ENCODE assay signal across 9 mouse cellular contexts in genomic region chr14:25610396-25611158, GRCm38 (mm10).
A peak's percentile ranks its signal among the peaks of the same experiment; 100 is the strongest.
DNase-seq lines count a peak whose midpoint lies in the region; ATAC-seq and TF ChIP-seq lines count a peak whose summit lies in the region.
"Had no signal": no experiment of that assay in that cellular context is flagged by ENCODE, and none has a peak within 500 bp of the region (broad histone marks: within the 10 kb centered on the region; RNA-seq: fewer than 3 reads in every experiment).

No protein-coding gene starts in this region.

- 0 out of 2 replicates have a peak overlapping the region, but pooled peaks have one; percentile 25 for H3K27ac ChIP-seq in liver, embryonic 11.5 days (ENCODE audit: low read depth, low read length)
- H3K27ac ChIP-seq in liver, embryonic 12.5 days: no peak overlapping the region
- 0 out of 2 replicates have a peak overlapping the region, but pooled peaks have one; percentile 29 for H3K27ac ChIP-seq in forebrain, postnatal 0 days (ENCODE audit: low read depth, low read length)
- H3K27ac ChIP-seq in kidney, embryonic 15.5 days: peak overlapping the region; percentile 66
- peak overlapping the region; percentile 79 for H3K27ac ChIP-seq in neural tube, embryonic 13.5 days (replicated peaks)
- H3K27ac ChIP-seq: liver, embryonic 13.5 days had no signal

- peak overlapping the region; percentile 34; the same call in 1 of the 2 replicates for H3K4me2 ChIP-seq in liver, embryonic 11.5 days
- H3K4me2 ChIP-seq in liver, embryonic 12.5 days: no peak overlapping the region
- H3K4me2 ChIP-seq in forebrain, postnatal 0 days (ENCODE audit: low read depth): peak overlapping the region; percentile 99
- peak overlapping the region; percentile 39 for H3K4me2 ChIP-seq in kidney, embryonic 15.5 days
- peak overlapping the region; percentile 99 for H3K4me2 ChIP-seq in neural tube, embryonic 13.5 days
- H3K4me2 ChIP-seq: liver, embryonic 13.5 days had no signal

- no peak overlapping the region for H3K4me3 ChIP-seq in liver, embryonic 11.5 days (ENCODE audit: low read depth, low read length)
- no peak overlapping the region for H3K4me3 ChIP-seq in liver, embryonic 12.5 days
- peak overlapping the region; percentile 27 for H3K4me3 ChIP-seq in forebrain, postnatal 0 days (ENCODE audit: low read depth, low read length)
- no peak overlapping the region for H3K4me3 ChIP-seq in kidney, embryonic 15.5 days (replicated peaks)
- peak overlapping the region; percentile 82 for H3K4me3 ChIP-seq in neural tube, embryonic 13.5 days
- H3K4me3 ChIP-seq: liver, embryonic 13.5 days had no signal

- H3K36me3 ChIP-seq in liver, embryonic 11.5 days (ENCODE audit: control insufficient read depth, insufficient read depth, low read length): no peaks in the 10 kb centered on the region
- 0 out of 2 replicates have a peak, but pooled peaks cover 7% of the 10 kb centered on the region for H3K36me3 ChIP-seq in liver, embryonic 12.5 days
- no peaks in the 10 kb centered on the region for H3K36me3 ChIP-seq in forebrain, postnatal 0 days (ENCODE audit: insufficient read depth)
- H3K36me3 ChIP-seq in kidney, embryonic 15.5 days: peaks cover 2% of the 10 kb centered on the region; the same call in 1 of the 2 replicates
- H3K36me3 ChIP-seq in neural tube, embryonic 13.5 days: peaks cover 7% of the 10 kb centered on the region; the same call in 1 of the 2 replicates
- H3K36me3 ChIP-seq: liver, embryonic 13.5 days had no signal

- no peaks in the 10 kb centered on the region for H3K27me3 ChIP-seq in liver, embryonic 11.5 days (replicated peaks; ENCODE audit: control insufficient read depth, insufficient read depth, low read length)
- H3K27me3 ChIP-seq in liver, embryonic 12.5 days (replicated peaks): peaks cover 35% of the 10 kb centered on the region
- H3K27me3 ChIP-seq in forebrain, postnatal 0 days (ENCODE audit: insufficient read depth, low read length): no peaks in the 10 kb centered on the region
- H3K27me3 ChIP-seq in kidney, embryonic 15.5 days: no peaks in the 10 kb centered on the region
- H3K27me3 ChIP-seq in neural tube, embryonic 13.5 days: no peaks in the 10 kb centered on the region

- H3K9ac ChIP-seq in liver, embryonic 11.5 days (ENCODE audit: low read depth, low read length): no peak overlapping the region
- H3K9ac ChIP-seq in liver, embryonic 12.5 days: no peak overlapping the region
- peak overlapping the region; percentile 45 for H3K9ac ChIP-seq in forebrain, postnatal 0 days
- H3K9ac ChIP-seq in kidney, embryonic 15.5 days: peak overlapping the region; percentile 27; the same call in 1 of the 2 replicates
- peak overlapping the region; percentile 71 for H3K9ac ChIP-seq in neural tube, embryonic 13.5 days
- H3K9ac ChIP-seq: liver, embryonic 13.5 days had no signal

- no peaks in the 10 kb centered on the region for H3K9me3 ChIP-seq in liver, embryonic 11.5 days (ENCODE audit: control insufficient read depth, low read length)
- H3K9me3 ChIP-seq in liver, embryonic 12.5 days (replicated peaks): no peaks in the 10 kb centered on the region
- H3K9me3 ChIP-seq in forebrain, postnatal 0 days (ENCODE audit: low read length): no peaks in the 10 kb centered on the region
- H3K9me3 ChIP-seq in kidney, embryonic 15.5 days (replicated peaks): no peaks in the 10 kb centered on the region
- no peaks in the 10 kb centered on the region for H3K9me3 ChIP-seq in neural tube, embryonic 13.5 days
- H3K9me3 ChIP-seq: liver, embryonic 13.5 days had no signal

- 75% methylated on average over 14 of the region's 14 CpGs for WGBS in liver, embryonic 11.5 days
- WGBS in liver, embryonic 12.5 days (ENCODE audit: insufficient replicate concordance): 74% methylated on average over 14 of the region's 14 CpGs
- WGBS in forebrain, postnatal 0 days: 26% methylated on average over 14 of the region's 14 CpGs
- WGBS in kidney, embryonic 15.5 days: 45% methylated on average over 14 of the region's 14 CpGs
- WGBS in neural tube, embryonic 13.5 days: 29% methylated on average over 14 of the region's 14 CpGs

- ATAC-seq in liver, embryonic 11.5 days (replicated peaks; ENCODE audit: low FRiP score): no peak
- ATAC-seq in liver, embryonic 12.5 days: no peak
- ATAC-seq in forebrain, postnatal 0 days: no peak
- ATAC-seq in kidney, embryonic 15.5 days (replicated peaks; ENCODE audit: low FRiP score): no peak
- ATAC-seq in neural tube, embryonic 13.5 days (ENCODE audit: low read depth): no peak
- no peak for ATAC-seq in frontal cortex, adult (ENCODE audit: low TSS enrichment)

- TF ChIP-seq CTCF in forebrain, postnatal 0 days (IDR thresholded peaks at IDR 0.05; ENCODE audit: low read depth): no peak

- H3K4me1 ChIP-seq in liver, embryonic 11.5 days (replicated peaks; ENCODE audit: control insufficient read depth, insufficient read depth, low read length): peaks cover 63% of the 10 kb centered on the region
- H3K4me1 ChIP-seq in liver, embryonic 12.5 days: peaks cover 86% of the 10 kb centered on the region
- peaks cover 32% of the 10 kb centered on the region for H3K4me1 ChIP-seq in forebrain, postnatal 0 days (ENCODE audit: insufficient read depth)
- H3K4me1 ChIP-seq in kidney, embryonic 15.5 days: peaks cover 87% of the 10 kb centered on the region
- peaks cover 93% of the 10 kb centered on the region for H3K4me1 ChIP-seq in neural tube, embryonic 13.5 days (replicated peaks)

- no peak for DNase-seq in liver, embryonic 11.5 days (ENCODE audit: low spot score)
- DNase-seq in forebrain, postnatal 0 days: no peak
- DNase-seq in spleen, postnatal 10 days (ENCODE audit: low spot score in 2 of 2): no peak
- no peak for DNase-seq in lung, adult 18-20 months
- DNase-seq: liver, embryonic 13.5 days had no signal

Comparison
In these comparisons a context has a peak if more than half of its experiments do, and no peak if none do; other contexts are left out.
1. H3K4me3 ChIP-seq: peak in forebrain, postnatal 0 days (single experiment) and neural tube, embryonic 13.5 days (single experiment); none in liver, embryonic 11.5 days (single experiment), liver, embryonic 12.5 days (single experiment) and kidney, embryonic 15.5 days (single experiment).
2. H3K9ac ChIP-seq: peak in forebrain, postnatal 0 days (single experiment), kidney, embryonic 15.5 days (single experiment) and neural tube, embryonic 13.5 days (single experiment); none in liver, embryonic 11.5 days (single experiment) and liver, embryonic 12.5 days (single experiment).